Mouse (Mus musculus) C2C12 (cell line): Measurements from ENCODE around the gene Klf11. TPM values are rescaled to one million over a fixed set of nuclear protein-coding genes. Genes with fewer than 3 reads are reported as not detected.

ENCODE experiments used
- H3K27me3 ChIP-seq: one replicate; pipeline ENCODE4 v1.6.1; 2011; ENCODE audit not compliant: control insufficient read depth, insufficient read depth, insufficient read length
- H3K36me3 ChIP-seq: one replicate; pipeline ENCODE4 v1.6.1; 2011; ENCODE audit not compliant: control insufficient read depth, insufficient read depth
- H3K4me3 ChIP-seq: one replicate; pipeline ENCODE4 v1.5.1; 2011; ENCODE audit warnings: mild to moderate bottlenecking, control low read depth; ENCODE audit not compliant: poor library complexity, insufficient read depth, severe bottlenecking
- H3K79me2 ChIP-seq: one replicate; pipeline ENCODE4 v1.6.1; 2011; ENCODE audit not compliant: control insufficient read depth, insufficient read depth
- H3K79me3 ChIP-seq: one replicate; pipeline ENCODE4 v1.6.1; 2011; ENCODE audit warnings: low read depth, control low read depth
- H3ac ChIP-seq: one replicate; pipeline ENCODE3; 2011; ENCODE audit warnings: low read depth; ENCODE audit not compliant: control insufficient read depth, insufficient read length
- CEBPB ChIP-seq: IDR thresholded peaks from one replicate; pipeline ENCODE4 v1.6.1; 2011; ENCODE audit warnings: low read depth, mild to moderate bottlenecking, control low read depth, moderate library complexity
- CTCF ChIP-seq: IDR thresholded peaks from one replicate; pipeline ENCODE4 v1.5.1; 2011; ENCODE audit not compliant: control insufficient read depth, insufficient read depth, insufficient read length
- FOSL1 ChIP-seq: IDR thresholded peaks from one replicate; pipeline ENCODE4 v1.8.0; 2011; ENCODE audit warnings: mild to moderate bottlenecking, low read length; ENCODE audit not compliant: poor library complexity, insufficient read depth, severe bottlenecking
- MAX ChIP-seq: IDR thresholded peaks from one replicate; pipeline ENCODE4 v1.6.1; 2011; ENCODE audit warnings: mild to moderate bottlenecking, control low read depth
- MYOD1 ChIP-seq: IDR thresholded peaks from one replicate; pipeline ENCODE4 v1.6.1; 2011; ENCODE audit warnings: low read depth; ENCODE audit not compliant: control insufficient read depth, insufficient read length
- MYOG ChIP-seq: IDR thresholded peaks from one replicate; pipeline ENCODE4 v1.6.1; 2011; ENCODE audit not compliant: control insufficient read depth, insufficient read length; ENCODE audit errors: extremely low read depth
- USF1 ChIP-seq: IDR thresholded peaks from one replicate; pipeline ENCODE4 v1.6.1; 2011; ENCODE audit warnings: low read depth, mild to moderate bottlenecking, control low read depth, moderate library complexity
- polyA plus RNA-seq: library from polyadenylated mRNA; unstranded; fragments of >200 nt; fragmentation: generic; extraction: Trizol; gene quantifications from one replicate; pipeline ENCODE4 v1.2.1, GENCODE M21; 2012; ENCODE audit warnings: missing spikeins

Klf11 gene
- polyA plus RNA-seq, 1 experiment: 3.9 TPM

- peaks cover 9% of the 10 kb centered on the region for H3K36me3 ChIP-seq
- no peak overlapping the region for H3ac ChIP-seq
- H3K27me3 ChIP-seq: no peaks in the 10 kb centered on the region
- H3K79me3 ChIP-seq: no peaks in the 10 kb centered on the region
- no peak overlapping the region for H3K4me3 ChIP-seq
- H3K79me2 ChIP-seq: peaks cover 18% of the 10 kb centered on the region
- no peak for TF ChIP-seq MYOG
Observed at GRCm38 (mm10) chr12:24656436-24656835, 5.4 kb downstream of the Klf11 start.

GRCm38 (mm10) chr12:24658998-24659397 is 7.9 kb downstream of the Klf11 start:
- Histone ChIP-seq H3ac (no peak overlapping the region), H3K79me2 (no peaks in the 10 kb centered on the region), H3K36me3 (peaks cover 9% of the 10 kb centered on the region), H3K27me3 (no peaks in the 10 kb centered on the region), H3K4me3 (no peak overlapping the region), H3K79me3 (no peaks in the 10 kb centered on the region)
- TF ChIP-seq USF1 (no peak), MAX (no peak), FOSL1 (no peak), CTCF (no peak), MYOG (no peak), CEBPB (no peak), MYOD1 (no peak)

GRCm38 (mm10) chr12:24659923-24660322 is 8.8 kb downstream of the Klf11 start:
- Histone ChIP-seq H3K79me2 (no peaks in the 10 kb centered on the region), H3K36me3 (peaks cover 9% of the 10 kb centered on the region), H3K27me3 (no peaks in the 10 kb centered on the region), H3K4me3 (no peak overlapping the region), H3ac (no peak overlapping the region), H3K79me3 (no peaks in the 10 kb centered on the region)
- no peak for TF ChIP-seq CEBPB
- no peak for TF ChIP-seq USF1
- no peak for TF ChIP-seq MAX
- TF ChIP-seq MYOG: no peak
- TF ChIP-seq MYOD1: no peak
- no peak for TF ChIP-seq CTCF
- no peak for TF ChIP-seq FOSL1

GRCm38 (mm10) chr12:24661100-24661499 is 10.0 kb downstream of the Klf11 start:
- no peaks in the 10 kb centered on the region for H3K27me3 ChIP-seq
- peaks cover 5% of the 10 kb centered on the region for H3K36me3 ChIP-seq
- no peak overlapping the region for H3ac ChIP-seq
- TF ChIP-seq CEBPB (no peak), CTCF (no peak), USF1 (no peak), MYOD1 (no peak), MAX (no peak), MYOG (no peak), FOSL1 (no peak)
- H3K79me3 ChIP-seq: no peaks in the 10 kb centered on the region
- H3K4me3 ChIP-seq: no peak overlapping the region
- H3K79me2 ChIP-seq: no peaks in the 10 kb centered on the region

GRCm38 (mm10) chr12:24662131-24662530 is 11.1 kb downstream of the Klf11 start:
- no peak overlapping the region for H3ac ChIP-seq
- peaks cover 5% of the 10 kb centered on the region for H3K36me3 ChIP-seq
- no peaks in the 10 kb centered on the region for H3K79me2 ChIP-seq
- H3K27me3 ChIP-seq: no peaks in the 10 kb centered on the region
- no peaks in the 10 kb centered on the region for H3K79me3 ChIP-seq
- H3K4me3 ChIP-seq: no peak overlapping the region
- TF ChIP-seq USF1 (no peak), MYOG (no peak), CTCF (no peak)

GRCm38 (mm10) chr12:24680096-24680491 is 29.0 kb downstream of the Klf11 start:
- TF ChIP-seq FOSL1 (no peak), CTCF (no peak), MAX (no peak), USF1 (no peak), CEBPB (no peak), MYOG (no peak)
- Histone ChIP-seq H3K27me3 (peaks cover 7% of the 10 kb centered on the region), H3K79me2 (no peaks in the 10 kb centered on the region), H3K4me3 (no peak overlapping the region), H3K79me3 (no peaks in the 10 kb centered on the region), H3K36me3 (no peaks in the 10 kb centered on the region), H3ac (no peak overlapping the region)
